Mouse (Mus musculus): ENCODE results near the gene Ivd.

Gene Ivd

DNA sequence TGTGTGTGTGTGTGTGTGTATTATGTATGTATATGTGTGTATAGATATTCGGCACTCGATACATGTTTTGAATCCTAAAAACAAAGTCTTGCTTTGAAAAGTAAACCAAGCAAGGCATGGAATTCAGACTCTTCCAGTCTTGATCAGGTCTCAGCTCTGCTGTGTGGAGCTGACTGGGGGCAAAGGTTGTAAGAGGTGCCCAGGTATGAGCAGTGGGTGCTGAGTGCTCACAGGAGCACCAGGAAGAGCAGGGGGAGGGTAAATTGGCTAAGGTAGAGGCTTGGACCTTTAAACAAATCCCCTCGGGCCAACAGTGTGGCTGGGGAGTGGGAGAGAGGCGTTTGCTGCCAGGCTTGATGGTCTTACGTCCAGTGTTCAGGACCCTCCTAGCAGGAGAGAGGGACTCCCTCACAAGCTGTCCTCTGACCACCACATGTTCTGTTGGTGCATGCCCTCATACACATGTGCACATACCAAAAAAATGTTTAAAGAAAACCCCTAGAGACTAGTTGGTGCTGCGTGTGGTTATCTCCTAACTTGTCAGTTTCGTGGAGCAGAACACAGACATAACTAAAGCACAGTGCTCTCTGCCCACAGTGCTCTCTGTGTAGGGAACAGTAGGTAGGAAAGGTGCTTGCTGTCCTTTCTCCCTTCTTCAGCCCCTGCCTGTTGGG, 49.0 kb downstream of the Ivd start:
- DNase-seq (ENCODE audit: low spot score), result no peak

- DNase-seq (ENCODE audit: low spot score), result no peak
Measured at GRCm38 (mm10) chr2:118912706-118913105, 51.0 kb downstream of the Ivd start.

- DNase-seq (ENCODE audit: low spot score), result no peak
Measured at GRCm38 (mm10) chr2:118913551-118914276, 52.0 kb downstream of the Ivd start.

GRCm38 (mm10) chr2:118914685-118915084, 52.9 kb downstream of the Ivd start:
- no peak for DNase-seq (ENCODE audit: low spot score)

DNA sequence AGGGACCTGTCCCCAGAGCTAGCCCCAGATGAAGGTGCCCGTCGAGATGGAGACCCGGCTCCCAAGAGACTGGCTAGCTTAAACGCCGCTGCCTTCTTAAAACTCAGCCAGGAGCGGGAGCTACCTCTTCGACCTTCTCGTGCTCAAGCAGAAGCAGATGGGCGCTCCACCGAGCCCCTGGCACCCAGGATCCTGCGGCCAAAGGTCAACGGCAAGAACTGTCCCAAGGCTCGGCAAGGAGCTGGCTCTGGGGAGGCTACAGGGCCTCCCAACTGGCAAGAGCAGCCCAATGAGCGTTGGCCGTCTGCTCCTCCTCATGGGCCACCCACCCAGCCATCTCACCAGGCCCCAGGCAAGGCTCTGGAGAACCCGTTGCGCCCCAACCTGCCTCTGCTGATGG, 54.7 kb downstream of the Ivd start:
- DNase-seq (ENCODE audit: low spot score), result no peak

- no peak for DNase-seq (ENCODE audit: low spot score)
Measured at GRCm38 (mm10) chr2:118918543-118918942, 56.8 kb downstream of the Ivd start.

- DNase-seq (ENCODE audit: low spot score), result no peak
Measured at GRCm38 (mm10) chr2:118920428-118920827, 58.7 kb downstream of the Ivd start.

DNA sequence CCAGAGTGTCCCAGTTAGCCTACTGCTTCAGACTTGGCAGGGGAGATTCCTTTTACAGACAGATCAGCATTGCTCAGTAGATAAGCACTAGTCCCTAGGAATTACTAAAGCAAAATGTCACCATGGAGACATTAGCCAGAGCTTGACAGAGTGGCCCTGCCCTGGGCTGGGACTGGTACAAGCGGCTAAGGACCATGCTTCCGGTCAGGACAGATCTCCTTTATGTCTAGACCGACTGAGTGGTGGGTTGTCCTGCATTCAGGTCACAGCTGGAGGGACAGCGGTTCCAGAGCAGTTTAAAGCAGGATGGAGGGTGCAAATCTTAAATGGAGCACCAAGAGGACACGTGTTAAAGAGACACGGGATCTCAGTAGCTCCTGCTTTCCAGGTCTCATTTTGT, 64.2 kb downstream of the Ivd start:
- DNase-seq (ENCODE audit: low spot score), result peak; percentile 58

DNA sequence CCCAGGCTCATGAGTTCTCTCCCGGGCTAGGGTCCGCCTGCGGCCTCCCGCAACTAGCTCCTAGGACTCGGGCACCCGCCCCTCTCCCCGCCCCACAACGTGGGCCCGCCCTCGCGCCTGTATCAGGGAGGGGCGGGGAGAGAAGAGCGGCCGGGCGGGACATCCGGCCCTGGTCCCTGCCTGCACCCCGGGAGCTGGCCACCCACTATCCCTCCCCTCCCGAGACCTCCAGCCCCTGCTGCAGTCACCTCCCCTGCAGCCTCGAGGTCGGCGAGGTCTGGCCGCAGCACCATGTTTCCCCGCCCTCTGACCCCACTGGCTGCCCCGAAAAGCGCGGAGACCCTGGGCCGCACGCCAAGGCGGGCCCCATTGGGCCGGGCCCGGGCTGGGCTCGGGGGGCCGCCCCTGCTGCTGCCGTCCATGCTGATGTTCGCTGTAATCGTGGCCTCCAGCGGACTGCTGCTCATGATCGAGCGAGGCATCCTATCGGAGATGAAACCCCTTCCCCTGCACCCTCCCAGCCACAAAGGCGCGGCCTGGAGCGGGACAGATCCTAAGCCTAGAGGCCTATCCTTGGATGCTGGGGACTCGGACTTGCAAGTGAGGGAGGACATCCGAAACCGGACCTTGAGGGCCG, 64.7 kb downstream of the Ivd start, which contains the start of gene Chst14:
TSS of gene Chst14 (plus strand) at position 136 of the 637 bp plus-strand sequence.
- peak; percentile 78 for DNase-seq (ENCODE audit: low spot score)

GRCm38 (mm10) chr2:118926998-118927739, 65.4 kb downstream of the Ivd start:
- no peak for DNase-seq (ENCODE audit: low spot score)

All from MN1 (cell line).